Mouse (Mus musculus) limb, embryonic 14.5 days (tissue): ENCODE measurements around the gene A3galt2. TPM values are rescaled to one million over a fixed set of nuclear protein-coding genes. Genes with fewer than 3 reads are reported as not detected.

Source experiments
- ATAC-seq: fragments of 200-750 bp; cut with Nextera tagmentation; 2 replicates; pipeline ENCODE4 v1.8.0; 2017; ENCODE audit warnings: low read depth, moderate number of reproducible peaks, moderate TSS enrichment; ENCODE audit not compliant: low FRiP score
- DNase-seq: peaks from one replicate; pipeline ENCODE4 v3.0.0-alpha.2; 2015; ENCODE audit warnings: low spot score
- H3K27ac ChIP-seq: fragments of 300-500 bp; sonication (generic); replicated peaks from 2 replicates; pipeline ENCODE4 v1.5.1; 2014; ENCODE audit warnings: low read depth, mild to moderate bottlenecking, low read length, moderate library complexity, mixed read lengths
- H3K27me3 ChIP-seq: fragments of 300-500 bp; sonication (generic); 2 replicates; pipeline ENCODE4 v1.6.1; 2014; ENCODE audit warnings: low read length, mixed read lengths; ENCODE audit not compliant: control insufficient read depth, insufficient read depth
- H3K36me3 ChIP-seq: fragments of 300-500 bp; sonication (generic); 2 replicates; pipeline ENCODE4 v1.6.1; 2014; ENCODE audit warnings: mild to moderate bottlenecking, low read length, moderate library complexity, mixed read lengths; ENCODE audit not compliant: control insufficient read depth, insufficient read depth
- H3K4me1 ChIP-seq: fragments of 300-500 bp; sonication (generic); 2 replicates; pipeline ENCODE4 v1.6.1; 2014; ENCODE audit warnings: antibody characterized with exemption, low read length, mixed read lengths; ENCODE audit not compliant: control insufficient read depth, insufficient read depth
- H3K4me2 ChIP-seq: fragments of 300-500 bp; sonication (generic); replicated peaks from 2 replicates; pipeline ENCODE4 v1.6.1; 2014; ENCODE audit warnings: low read depth, mild to moderate bottlenecking, low read length, moderate library complexity; ENCODE audit not compliant: severe bottlenecking
- H3K4me3 ChIP-seq: fragments of 300-500 bp; sonication (generic); replicated peaks from 2 replicates; pipeline ENCODE4 v1.5.1; 2014; ENCODE audit warnings: low read length
- H3K9ac ChIP-seq: fragments of 300-500 bp; sonication (generic); 2 replicates; pipeline ENCODE4 v1.6.1; 2014; ENCODE audit warnings: mild to moderate bottlenecking, low read depth, low read length, moderate library complexity; ENCODE audit not compliant: severe bottlenecking
- H3K9me3 ChIP-seq: fragments of 300-500 bp; sonication (generic); 2 replicates; pipeline ENCODE4 v1.6.1; 2016; ENCODE audit warnings: low read length; ENCODE audit not compliant: control insufficient read depth
- POLR2A ChIP-seq: fragments of 200-500 bp; IDR thresholded peaks from 2 replicates; pipeline ENCODE4 v1.8.0; 2012; ENCODE audit warnings: inconsistent platforms, mild to moderate bottlenecking, moderate library complexity, borderline replicate concordance; ENCODE audit not compliant: insufficient read depth, insufficient read length; ENCODE audit errors: extremely low read depth
- WGBS: fragments of 180-500 bp; shearing (Covaris S2); extraction: QIAGEN DNeasy Blood & Tissue Kit; methylation state at CpG from one replicate; pipeline ENCODE4 v1.1.7; 2014; 5-methylcytosine and 5-hydroxymethylcytosine counted together
- polyA plus RNA-seq, 2 experiments: library from polyadenylated mRNA; depleted of rRNA in 1 of 2; stranded (reverse) in 1 of 2; unstranded in 1 of 2; fragments of >200 nt; fragmentation: Nextera tagmentation in 1 of 2; extraction: Ambion mirVana in 1 of 2; gene quantifications; 2 replicates each; pipeline versions ENCODE4 v1.2.1 to v1.2.3; 2012 to 2014

The A3galt2 gene
- polyA plus RNA-seq, 2 experiments, result 0.15 to 1.7 TPM

DNA sequence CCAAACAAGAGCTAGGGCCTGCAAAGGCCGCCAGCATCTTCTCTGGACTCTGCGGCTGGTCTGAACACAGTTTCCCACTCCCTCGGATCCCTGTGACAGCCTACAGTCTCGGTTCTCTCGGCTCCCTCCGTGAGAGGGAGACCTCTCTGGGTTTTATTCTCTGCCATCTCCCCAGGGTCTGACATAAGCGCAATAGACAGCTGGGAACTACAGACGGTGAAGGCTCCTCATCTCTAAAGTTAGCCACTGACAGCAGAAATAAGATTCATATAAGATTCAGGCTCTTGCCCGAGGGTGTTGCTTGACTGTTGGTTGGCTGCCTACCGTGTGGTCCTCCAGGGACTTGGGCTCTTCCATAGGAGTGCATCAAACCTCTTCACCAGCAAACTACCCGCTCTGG, 22.4 kb downstream of the A3galt2 start:
- H3K4me2 ChIP-seq, result no peak overlapping the region
- H3K9me3 ChIP-seq, result no peaks in the 10 kb centered on the region
- DNase-seq (no peak), ATAC-seq (no peak)
- no peaks in the 10 kb centered on the region for H3K4me1 ChIP-seq
- no peaks in the 10 kb centered on the region for H3K27me3 ChIP-seq
- H3K9ac ChIP-seq, result no peak overlapping the region
- no peak for TF ChIP-seq POLR2A
- no peak overlapping the region for H3K27ac ChIP-seq
- peaks cover 99% of the 10 kb centered on the region for H3K36me3 ChIP-seq
- 90% methylated on average over 11 of the region's 11 CpGs for WGBS
- H3K4me3 ChIP-seq, result no peak overlapping the region

DNA sequence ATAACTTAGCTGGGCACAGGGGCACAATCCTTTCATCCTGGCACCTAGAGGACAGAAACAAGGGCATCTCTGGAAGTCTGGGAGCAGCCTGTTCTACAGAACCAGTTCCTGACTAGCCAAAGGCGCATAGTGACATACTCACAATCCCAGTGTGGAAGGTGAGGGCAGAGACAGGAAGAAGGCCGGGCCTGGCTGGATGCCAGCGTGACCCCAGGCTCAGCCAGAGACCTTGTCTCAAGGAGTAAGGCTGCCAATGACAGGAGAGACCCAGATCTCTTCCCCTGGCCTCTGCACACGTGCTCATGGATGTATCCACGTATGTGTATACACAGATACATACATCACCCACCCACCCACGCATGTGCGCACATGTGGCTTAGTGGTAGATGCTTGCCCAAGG, 26.9 kb downstream of the A3galt2 start:
- ATAC-seq (no peak), DNase-seq (no peak)
- no peaks in the 10 kb centered on the region for H3K27me3 ChIP-seq
- H3K9me3 ChIP-seq, result no peaks in the 10 kb centered on the region
- H3K27ac ChIP-seq, result no peak overlapping the region
- H3K4me2 ChIP-seq, result no peak overlapping the region
- no peaks in the 10 kb centered on the region for H3K4me1 ChIP-seq
- no peak overlapping the region; the same call in 1 of the 2 replicates for H3K9ac ChIP-seq
- no peak overlapping the region for H3K4me3 ChIP-seq
- TF ChIP-seq POLR2A, result no peak
- 91% methylated on average over 7 of the region's 7 CpGs for WGBS
- H3K36me3 ChIP-seq, result peaks cover 99% of the 10 kb centered on the region

GRCm38 (mm10) chr4:128782645-128783044, 27.5 kb downstream of the A3galt2 start:
- no peak overlapping the region for H3K9ac ChIP-seq
- WGBS, result 76% methylated on average over 4 of the region's 4 CpGs
- ATAC-seq (no peak), DNase-seq (no peak)
- H3K36me3 ChIP-seq, result peaks cover 99% of the 10 kb centered on the region
- no peak overlapping the region for H3K4me3 ChIP-seq
- no peak for TF ChIP-seq POLR2A
- H3K27ac ChIP-seq, result no peak overlapping the region
- H3K9me3 ChIP-seq, result no peaks in the 10 kb centered on the region
- H3K4me1 ChIP-seq, result no peaks in the 10 kb centered on the region
- H3K27me3 ChIP-seq, result no peaks in the 10 kb centered on the region
- no peak overlapping the region for H3K4me2 ChIP-seq

DNA sequence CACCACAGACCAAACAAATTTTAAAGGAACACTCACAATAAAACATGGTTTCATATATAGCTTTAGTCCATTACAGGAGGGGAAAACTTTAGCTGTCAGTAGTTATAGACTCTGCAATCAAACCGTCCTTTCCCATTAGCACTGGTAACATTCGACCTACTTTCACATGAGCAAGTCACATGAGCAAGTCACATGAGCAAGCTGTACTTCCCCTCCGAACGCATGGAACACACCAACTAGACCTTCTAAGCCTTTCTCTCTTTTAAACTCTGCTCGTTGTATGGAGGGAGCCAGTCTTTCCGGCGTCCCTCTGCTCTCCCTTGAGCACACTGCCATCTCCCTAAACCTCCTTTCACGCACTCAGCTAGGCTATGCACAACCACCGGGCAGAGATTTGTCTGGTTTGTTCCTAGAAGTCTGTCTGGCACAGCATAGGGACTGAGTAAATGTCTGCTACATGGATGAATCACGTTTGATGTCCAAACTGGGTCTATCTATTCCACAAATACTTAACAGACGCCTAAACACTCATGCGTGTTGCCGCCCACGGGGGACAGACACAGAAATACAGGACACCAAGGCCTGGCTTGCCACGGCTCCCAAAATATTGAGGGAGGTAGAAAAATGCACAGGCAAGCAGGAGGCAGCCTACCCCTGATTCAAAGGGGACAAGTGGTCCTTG, 29.9 kb downstream of the A3galt2 start:
- no peaks in the 10 kb centered on the region for H3K9me3 ChIP-seq
- WGBS, result 94% methylated on average over 15 of the region's 15 CpGs
- H3K4me3 ChIP-seq, result no peak overlapping the region
- no peak overlapping the region for H3K27ac ChIP-seq
- TF ChIP-seq POLR2A, result no peak
- peaks cover 98% of the 10 kb centered on the region for H3K36me3 ChIP-seq
- DNase-seq (no peak), ATAC-seq (no peak)
- H3K4me1 ChIP-seq, result no peaks in the 10 kb centered on the region
- H3K9ac ChIP-seq, result no peak overlapping the region
- H3K4me2 ChIP-seq, result no peak overlapping the region
- H3K27me3 ChIP-seq, result no peaks in the 10 kb centered on the region

DNA sequence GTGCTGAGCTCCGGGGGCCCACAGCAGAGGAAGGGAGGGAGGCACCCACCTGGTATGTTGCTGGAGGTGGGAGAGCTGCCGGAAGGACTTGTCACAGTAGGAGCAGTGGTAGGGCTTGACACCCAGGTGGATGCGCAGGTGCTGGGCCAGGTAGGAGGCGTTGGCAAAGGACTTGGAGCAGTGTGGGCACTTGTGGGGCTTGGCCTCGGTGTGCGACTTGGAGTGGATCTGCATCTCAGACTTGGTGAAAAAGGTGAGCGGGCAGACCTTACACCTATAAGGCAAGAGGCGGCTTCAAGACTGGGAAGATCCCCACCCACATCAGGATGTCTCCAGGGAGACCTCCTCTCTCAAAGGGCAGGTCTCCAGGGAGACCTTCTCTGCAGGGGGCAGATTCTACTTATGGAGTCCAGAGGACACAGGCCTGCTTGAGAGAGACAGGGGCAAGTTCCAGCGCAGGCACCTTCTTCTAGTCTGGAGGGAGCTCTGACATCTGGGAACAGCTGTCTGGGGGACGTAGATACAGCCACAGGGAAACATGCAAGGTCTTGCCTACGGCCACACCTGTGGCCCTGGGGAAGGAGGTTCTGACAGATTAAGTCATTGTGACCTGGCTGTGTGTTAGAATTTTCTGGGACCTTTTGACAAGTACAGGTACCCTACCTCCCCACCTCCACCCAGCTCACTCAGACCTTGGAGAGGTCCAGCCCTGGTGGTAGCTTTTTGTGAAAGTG, 30.9 kb downstream of the A3galt2 start:
- WGBS, result 90% methylated on average over 10 of the region's 11 CpGs
- no peak for ATAC-seq
- H3K36me3 ChIP-seq, result peaks cover 96% of the 10 kb centered on the region
- H3K9ac ChIP-seq, result no peak overlapping the region
- no peak overlapping the region for H3K4me3 ChIP-seq
- H3K27ac ChIP-seq, result no peak overlapping the region
- H3K9me3 ChIP-seq, result no peaks in the 10 kb centered on the region
- no peaks in the 10 kb centered on the region for H3K27me3 ChIP-seq
- DNase-seq, result no peak
- H3K4me2 ChIP-seq, result no peak overlapping the region
- TF ChIP-seq POLR2A, result no peak
- no peaks in the 10 kb centered on the region; the same call in 1 of the 2 replicates for H3K4me1 ChIP-seq
